9 mouse cellular contexts compared by ENCODE assay signal in genomic region chr10:20405471-20405870, GRCm38 (mm10). TPM values are rescaled to one million over a fixed set of nuclear protein-coding genes. Genes with fewer than 3 reads are reported as not detected.
DNase-seq lines count a peak whose midpoint lies in the region; ATAC-seq and TF ChIP-seq lines count a peak whose summit lies in the region.
"Had no signal": no experiment of that assay in that cellular context is flagged by ENCODE, and none has a peak within 500 bp of the region (broad histone marks: within the 10 kb centered on the region; RNA-seq: fewer than 3 reads in every experiment).

No protein-coding gene starts in this region.

- intact Hi-C loops in heart, postnatal 25 days (cut with DNase I), result loop anchor here (1.0 to 5.0 kb wide), 5 partner anchors 82 to 543 kb away; no protein-coding TSS in a partner anchor

- 0 out of 2 replicates have a peak, but pooled peaks cover 1% of the 10 kb centered on the region for H3K4me1 ChIP-seq in midbrain, embryonic 10.5 days

- no peaks in the 10 kb centered on the region for H3K27me3 ChIP-seq in midbrain, embryonic 10.5 days (ENCODE audit: low read depth, poor library complexity, severe bottlenecking)
- H3K27me3 ChIP-seq: limb, embryonic 12.5 days had no signal

- peak; percentile 98 for TF ChIP-seq CTCF in layer of hippocampus, adult 2 months (conservative IDR thresholded peaks at IDR 0.05)

- H3K27ac ChIP-seq in layer of hippocampus, adult 2 months, result no peak overlapping the region
- no peak overlapping the region for H3K27ac ChIP-seq in midbrain, embryonic 10.5 days (replicated peaks)
- H3K27ac ChIP-seq: limb, embryonic 12.5 days had no signal

- no peaks in the 10 kb centered on the region for H3K9me3 ChIP-seq in midbrain, embryonic 10.5 days (replicated peaks)
- H3K9me3 ChIP-seq: limb, embryonic 12.5 days had no signal

- peak; percentile 42 for DNase-seq in heart, adult 8-10 months (ENCODE audit: low spot score)
- DNase-seq in heart, postnatal 25 days (ENCODE audit: low spot score), result no peak
- peak; percentile 62 for DNase-seq in ES-CJ7 (ENCODE audit: low read depth, low spot score)
- peak; percentile 76 for DNase-seq in embryo, embryonic 10 days (ENCODE audit: low spot score)
- DNase-seq in layer of hippocampus, adult 2 months (ENCODE audit: low spot score in 2 of 2), result peak; percentile 31 to 39
- DNase-seq in midbrain, embryonic 10.5 days (ENCODE audit: low spot score), result peak; percentile 24

- H3K36me3 ChIP-seq in midbrain, embryonic 10.5 days, result no peaks in the 10 kb centered on the region
- H3K36me3 ChIP-seq: limb, embryonic 12.5 days had no signal

- no peak overlapping the region for H3K4me3 ChIP-seq in layer of hippocampus, adult 2 months
- H3K4me3 ChIP-seq in midbrain, embryonic 10.5 days, result no peak overlapping the region
- H3K4me3 ChIP-seq: limb, embryonic 12.5 days had no signal

- WGBS in midbrain, embryonic 10.5 days, result 91% methylated on average over 2 of the region's 2 CpGs

- peak; percentile 73 to 89; a peak in 3 of 4 replicates for ATAC-seq in hematopoietic stem cell, adult 5-6 weeks (replicated peaks in 1 of 2; ENCODE audit: insufficient read depth in 1 of 2, low FRiP score in 2 of 2, low TSS enrichment in 1 of 2, low read depth in 1 of 2, poor library complexity in 2 of 2, severe bottlenecking in 2 of 2)
- no peak for ATAC-seq in monocyte, adult 5-6 weeks (replicated peaks; ENCODE audit: insufficient number of reproducible peaks, low FRiP score, low TSS enrichment, poor library complexity, severe bottlenecking)

RNA-seq across cellular contexts. Expression of gene Mtfr2, which starts 57.9 kb away (rescaled TPM):
- total RNA-seq in heart, adult 8-10 months (2022), result under 1 TPM in 1 of 4 experiments, not detected in 3; 0.14 TPM
- total RNA-seq in heart, postnatal 25 days (2021), result under 1 TPM in 1 of 2 experiments, not detected in 1; 0.16 TPM
- total RNA-seq in hematopoietic stem cell, adult 5-6 weeks (2017), result 29.1 and 31.6 TPM in 2 replicates
- under 1 TPM; 0.49 to 0.67 TPM for total RNA-seq in layer of hippocampus, adult 2 months (2021)
- 2.8 and 2.9 TPM in 2 replicates for polyA plus RNA-seq in midbrain, embryonic 10.5 days (2016; fragmentation: Nextera tagmentation; extraction: Ambion mirVana)
- 0.48 to 0.87 TPM in 2 of 3 replicates, not detected in the other for total RNA-seq in monocyte, adult 5-6 weeks (2017)

Comparison
In these comparisons a context has a peak if more than half of its experiments do, and no peak if none do; other contexts are left out.
1. RNA of gene Mtfr2, which starts 57.9 kb away (total RNA-seq): 29.1 to 31.6 TPM in hematopoietic stem cell, adult 5-6 weeks; 0.49 to 0.67 TPM in layer of hippocampus, adult 2 months, 0.48 to 0.87 TPM in monocyte, adult 5-6 weeks, 0.16 TPM in heart, postnatal 25 days and 0.14 TPM in heart, adult 8-10 months; every median in the first group is over 10 times any median in the second.